Mouse (Mus musculus) ES-Bruce4 (cell line): ENCODE results near the gene Sgsm3.

Experiments
- CTCF ChIP-seq: IDR thresholded peaks from one replicate; pipeline ENCODE4 v1.8.1; 2011; ENCODE audit warnings: low read depth, low read length
- EP300 ChIP-seq: IDR thresholded peaks from 2 replicates; pipeline ENCODE4 v1.6.1; 2011; ENCODE audit warnings: low read depth, low read length; ENCODE audit not compliant: insufficient read depth

- TF ChIP-seq CTCF (peak; percentile 75), EP300 (no peak)
These were observed 31.7 kb upstream of the Sgsm3 start for GRCm38 (mm10) chr15:80945851-80946250.
